Mouse (Mus musculus): Measurements from ENCODE around the gene Klk10.

Gene Klk10

GRCm38 (mm10) chr7:43796355-43796754, 15.5 kb downstream of the Klk10 start:
- no peak for DNase-seq (ENCODE audit: low read depth, low spot score)

- DNase-seq (ENCODE audit: low read depth, low spot score) = no peak
These were observed 16.5 kb downstream of the Klk10 start, which contains the start of gene Klk8 for GRCm38 (mm10) chr7:43797333-43797769. TSS of gene Klk8 (plus strand) at chr7:43797577.

- no peak for DNase-seq (ENCODE audit: low read depth, low spot score)
These were observed 17.1 kb downstream of the Klk10 start for GRCm38 (mm10) chr7:43797844-43798462.

- DNase-seq (ENCODE audit: low read depth, low spot score) = no peak
These were observed 19.0 kb downstream of the Klk10 start for GRCm38 (mm10) chr7:43799876-43800275.

- DNase-seq (ENCODE audit: low read depth, low spot score) = no peak
These were observed 30.2 kb downstream of the Klk10 start, which contains the start of gene Klk7 for GRCm38 (mm10) chr7:43810994-43811393. TSS of gene Klk7 (plus strand) at chr7:43811294.

- no peak for DNase-seq (ENCODE audit: low read depth, low spot score)
These were observed 34.4 kb downstream of the Klk10 start for GRCm38 (mm10) chr7:43815211-43815610.

GRCm38 (mm10) chr7:43816746-43817145, 35.9 kb downstream of the Klk10 start:
- DNase-seq (ENCODE audit: low read depth, low spot score) = no peak

- DNase-seq (ENCODE audit: low read depth, low spot score) = no peak
These were observed 40.7 kb downstream of the Klk10 start for GRCm38 (mm10) chr7:43821581-43821980.

- no peak for DNase-seq (ENCODE audit: low read depth, low spot score)
These were observed 43.4 kb downstream of the Klk10 start, which contains the start of gene Klk6 for GRCm38 (mm10) chr7:43824199-43824598. TSS of gene Klk6 (plus strand) at chr7:43824499.

- no peak for DNase-seq (ENCODE audit: low read depth, low spot score)
These were observed 45.2 kb downstream of the Klk10 start for GRCm38 (mm10) chr7:43826056-43826455.

GRCm38 (mm10) chr7:43827706-43828105, 46.9 kb downstream of the Klk10 start:
- no peak for DNase-seq (ENCODE audit: low read depth, low spot score)

- DNase-seq (ENCODE audit: low read depth, low spot score) = no peak
These were observed 48.2 kb downstream of the Klk10 start for GRCm38 (mm10) chr7:43829006-43829405.

All from retina, adult 2 months (tissue).